Mouse (Mus musculus) forebrain, embryonic 15.5 days (tissue): ENCODE measurements around the gene Leo1. TPM values are rescaled to one million over a fixed set of nuclear protein-coding genes. Genes with fewer than 3 reads are reported as not detected.
A peak's percentile ranks its signal among the peaks of the same experiment; 100 is the strongest.
"Not testable (repeated sequence)": the region's sequence is repeated elsewhere in the genome, so short reads cannot be mapped to it uniquely, and the experiment has no call there.

Experiments used
- ATAC-seq: fragments of 200-750 bp; cut with Nextera tagmentation; replicated peaks from 2 replicates; pipeline ENCODE4 v1.8.0; 2017; ENCODE audit warnings: mild to moderate bottlenecking, moderate TSS enrichment, moderate library complexity
- H3K27ac ChIP-seq: fragments of 300-500 bp; sonication (generic); replicated peaks from 2 replicates; pipeline ENCODE4 v1.5.1; 2015; ENCODE audit warnings: mild to moderate bottlenecking, inconsistent platforms
- H3K27me3 ChIP-seq: fragments of 300-500 bp; sonication (generic); 2 replicates; pipeline ENCODE4 v1.6.1; 2015; ENCODE audit warnings: inconsistent platforms
- H3K36me3 ChIP-seq: fragments of 300-500 bp; sonication (generic); 2 replicates; pipeline ENCODE4 v1.6.1; 2015; ENCODE audit warnings: mild to moderate bottlenecking, inconsistent platforms
- H3K4me1 ChIP-seq: fragments of 300-500 bp; sonication (generic); 2 replicates; pipeline ENCODE4 v1.6.1; 2015; ENCODE audit warnings: inconsistent platforms
- H3K4me2 ChIP-seq: fragments of 300-500 bp; sonication (generic); replicated peaks from 2 replicates; pipeline ENCODE4 v1.6.1; 2015; ENCODE audit warnings: mild to moderate bottlenecking, inconsistent platforms
- H3K4me3 ChIP-seq: fragments of 300-500 bp; sonication (generic); 2 replicates; pipeline ENCODE4 v1.5.1; 2015; ENCODE audit warnings: mild to moderate bottlenecking, inconsistent platforms
- H3K9ac ChIP-seq: fragments of 300-500 bp; sonication (generic); replicated peaks from 2 replicates; pipeline ENCODE4 v1.6.1; 2015; ENCODE audit warnings: mild to moderate bottlenecking, inconsistent platforms
- H3K9me3 ChIP-seq: fragments of 300-500 bp; sonication (generic); 2 replicates; pipeline ENCODE4 v1.6.1; 2016; ENCODE audit warnings: inconsistent platforms
- WGBS: fragments of 180-500 bp; shearing (Covaris S2); methylation state at CpG from one replicate; pipeline ENCODE4 v1.1.7; 2015; ENCODE audit warnings: mixed read lengths; 5-methylcytosine and 5-hydroxymethylcytosine counted together
- polyA plus RNA-seq: library from polyadenylated mRNA; unstranded; fragments of >200 nt; fragmentation: Nextera tagmentation; extraction: Ambion mirVana; gene quantifications from 2 replicates; pipeline ENCODE4 v1.2.1, GENCODE M21; 2015

Gene Leo1
- polyA plus RNA-seq, 1 experiment from 2014 or later = 40.6 TPM

DNA sequence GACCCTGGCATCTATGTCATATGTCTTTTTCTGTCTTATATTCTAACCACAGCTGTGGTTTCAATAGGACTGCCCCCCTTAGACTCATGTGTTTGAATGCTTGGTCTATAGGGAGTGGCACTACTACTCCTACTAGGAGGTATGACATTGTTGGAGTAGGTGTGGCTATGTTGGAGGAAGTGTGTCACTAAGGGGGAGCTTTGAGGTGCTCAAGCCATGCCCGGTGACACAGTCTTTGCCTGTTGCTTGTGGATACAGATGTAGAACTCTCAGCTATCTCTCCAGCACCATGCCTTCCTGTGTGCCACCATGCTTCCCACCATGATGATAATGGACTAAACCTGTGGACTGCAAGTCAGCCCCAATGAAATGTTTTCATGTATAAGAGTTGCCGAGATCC, 12.3 kb upstream of the Leo1 start:
- no peak for ATAC-seq
- Histone ChIP-seq H3K27me3 (no peaks in the 10 kb centered on the region), H3K4me3 (no peak overlapping the region), H3K4me2 (no peak overlapping the region), H3K9me3 (no peaks in the 10 kb centered on the region), H3K9ac (no peak overlapping the region), H3K27ac (no peak overlapping the region), H3K4me1 (peaks cover under 1% of the 10 kb centered on the region; the same call in 1 of the 2 replicates), H3K36me3 (no peaks in the 10 kb centered on the region)
- 92% methylated on average over 2 of the region's 2 CpGs for WGBS

DNA sequence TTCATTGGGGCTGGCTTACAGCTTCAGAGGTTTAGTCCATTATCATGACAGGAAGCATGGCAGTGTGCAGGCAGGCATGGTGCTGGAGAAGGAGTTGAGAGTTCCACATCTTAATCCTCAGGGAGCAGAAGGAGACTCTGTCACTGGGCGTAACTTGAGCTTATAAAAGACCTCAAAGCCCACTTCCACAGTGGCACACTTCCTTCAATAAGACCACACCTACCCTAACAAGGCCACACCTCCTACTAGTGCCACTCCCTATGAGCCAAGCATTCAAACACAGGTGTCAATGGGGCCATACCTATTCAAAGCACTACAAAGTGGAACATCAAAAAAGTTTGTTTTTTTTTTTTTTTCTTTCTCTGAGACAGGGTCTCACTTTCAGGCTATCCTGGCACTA, 11.7 kb upstream of the Leo1 start:
- H3K4me3 ChIP-seq = no peak overlapping the region
- 85% methylated on average over 1 of the region's 1 CpGs for whole genome bisulfite sequencing

DNA sequence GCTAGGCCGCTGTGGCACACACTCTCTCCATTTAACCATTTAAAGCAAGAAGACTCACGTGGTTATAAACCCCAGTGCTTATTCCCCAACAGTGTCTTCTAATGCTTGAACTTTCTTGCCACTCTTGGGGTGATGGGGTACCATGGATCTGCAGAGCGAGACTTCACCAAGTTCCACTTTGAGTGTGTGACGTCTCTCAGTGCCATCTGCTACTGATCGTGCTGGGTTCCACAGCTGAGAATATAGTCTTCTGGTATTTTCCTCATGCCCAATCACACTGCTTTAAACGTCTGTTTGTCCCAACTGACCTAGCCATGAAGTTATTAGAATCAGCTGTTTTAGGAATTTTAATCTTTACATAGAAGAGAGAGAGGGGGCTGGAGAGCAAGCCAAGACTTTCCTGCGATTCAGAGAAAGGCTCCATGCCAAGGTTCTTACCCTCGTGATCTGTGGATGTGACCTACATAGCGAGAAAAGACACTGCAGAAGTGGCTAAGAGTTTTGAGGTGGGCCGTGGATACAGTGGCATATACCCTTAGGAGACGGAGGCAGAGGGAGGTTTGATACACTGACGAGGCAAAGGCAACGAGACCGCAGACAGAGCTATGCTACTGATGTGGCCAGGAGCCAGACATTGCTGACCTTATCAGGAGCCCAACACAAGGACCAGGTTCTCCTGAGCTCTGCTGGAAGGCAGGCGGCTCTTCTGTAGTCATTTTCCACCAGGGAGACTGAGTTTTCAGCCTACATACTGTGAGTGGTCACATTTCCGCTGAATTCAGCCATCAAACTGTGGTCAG, 10.3 kb upstream of the Leo1 start:
- no peak overlapping the region for H3K27ac ChIP-seq
- no peaks in the 10 kb centered on the region for H3K36me3 ChIP-seq
- peaks cover 11% of the 10 kb centered on the region for H3K4me1 ChIP-seq
- H3K4me2 ChIP-seq = no peak overlapping the region
- no peak overlapping the region for H3K9ac ChIP-seq
- no peaks in the 10 kb centered on the region for H3K9me3 ChIP-seq
- WGBS = 74% methylated on average over 16 of the region's 16 CpGs
- no peaks in the 10 kb centered on the region for H3K27me3 ChIP-seq
- ATAC-seq = no peak
- H3K4me3 ChIP-seq = no peak overlapping the region

More for the DNA sequence above, 11.7 kb upstream of the Leo1 start:
- Histone ChIP-seq H3K4me1 (peaks cover 6% of the 10 kb centered on the region; the same call in 1 of the 2 replicates), H3K4me2 (no peak overlapping the region), H3K9ac (no peak overlapping the region), H3K9me3 (no peaks in the 10 kb centered on the region), H3K36me3 (no peaks in the 10 kb centered on the region), H3K27me3 (no peaks in the 10 kb centered on the region), H3K27ac (no peak overlapping the region)
- no peak for ATAC-seq

DNA sequence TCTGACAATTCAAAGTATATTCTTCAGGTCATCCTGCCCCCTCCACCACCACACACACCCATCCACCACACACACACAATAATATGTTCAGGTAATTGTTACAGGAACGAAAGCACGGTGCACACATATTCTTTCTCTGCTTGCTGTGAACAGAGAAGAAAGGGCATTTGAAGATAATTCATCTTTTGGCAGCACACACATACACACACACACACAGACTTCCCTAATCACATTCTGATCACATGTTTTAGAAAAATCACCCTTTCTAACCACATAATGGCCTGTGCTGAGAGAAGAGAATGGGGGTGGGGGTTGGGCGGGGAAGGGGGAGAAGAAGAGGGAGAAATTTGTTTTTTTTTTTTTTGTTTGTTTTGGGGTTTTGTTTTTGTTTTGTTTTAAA, 8.6 kb upstream of the Leo1 start:
- WGBS = 63% methylated on average over 3 of the region's 3 CpGs
- Histone ChIP-seq H3K36me3 (no peaks in the 10 kb centered on the region), H3K9me3 (no peaks in the 10 kb centered on the region), H3K4me2 (no peak overlapping the region), H3K4me3 (no peak overlapping the region), H3K27ac (no peak overlapping the region), H3K9ac (no peak overlapping the region), H3K27me3 (no peaks in the 10 kb centered on the region), H3K4me1 (peaks cover 11% of the 10 kb centered on the region)
- ATAC-seq = no peak

DNA sequence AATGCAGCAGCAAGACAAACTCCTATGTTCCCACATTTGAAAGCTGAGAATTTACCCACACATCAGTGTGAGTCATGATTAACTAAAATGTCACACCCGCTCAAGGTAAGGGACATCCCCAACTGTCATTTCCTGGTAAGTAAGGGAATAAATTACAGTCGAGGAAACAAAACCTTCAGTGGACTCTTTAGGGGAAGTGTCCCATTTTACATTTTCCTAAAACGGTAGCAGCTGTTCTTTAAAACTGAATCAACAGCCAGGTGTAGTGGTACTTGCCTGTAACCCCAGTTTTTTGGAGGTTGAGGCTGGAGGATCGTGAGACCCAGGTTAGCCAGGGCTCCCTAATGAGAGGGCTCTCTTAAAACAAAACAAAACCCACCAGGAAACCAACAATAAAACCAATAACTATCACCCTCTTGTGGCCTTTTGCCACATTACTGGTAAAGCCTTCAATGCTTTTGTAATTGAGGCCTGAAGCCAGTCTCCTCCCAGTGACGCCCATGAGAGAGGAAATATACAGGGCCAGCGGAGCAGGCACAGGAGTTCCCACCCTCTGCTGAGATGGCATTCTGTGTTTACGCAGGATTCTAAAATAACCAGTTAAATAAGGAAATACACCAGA, 7.0 kb upstream of the Leo1 start:
- H3K27me3 ChIP-seq = no peaks in the 10 kb centered on the region
- peaks cover 11% of the 10 kb centered on the region for H3K4me1 ChIP-seq
- no peak overlapping the region for H3K27ac ChIP-seq
- H3K9me3 ChIP-seq = no peaks in the 10 kb centered on the region
- no peaks in the 10 kb centered on the region for H3K36me3 ChIP-seq
- ATAC-seq = no peak
- no peak overlapping the region for H3K4me3 ChIP-seq
- H3K4me2 ChIP-seq = no peak overlapping the region
- WGBS = 41% methylated on average over 7 of the region's 7 CpGs
- no peak overlapping the region for H3K9ac ChIP-seq

DNA sequence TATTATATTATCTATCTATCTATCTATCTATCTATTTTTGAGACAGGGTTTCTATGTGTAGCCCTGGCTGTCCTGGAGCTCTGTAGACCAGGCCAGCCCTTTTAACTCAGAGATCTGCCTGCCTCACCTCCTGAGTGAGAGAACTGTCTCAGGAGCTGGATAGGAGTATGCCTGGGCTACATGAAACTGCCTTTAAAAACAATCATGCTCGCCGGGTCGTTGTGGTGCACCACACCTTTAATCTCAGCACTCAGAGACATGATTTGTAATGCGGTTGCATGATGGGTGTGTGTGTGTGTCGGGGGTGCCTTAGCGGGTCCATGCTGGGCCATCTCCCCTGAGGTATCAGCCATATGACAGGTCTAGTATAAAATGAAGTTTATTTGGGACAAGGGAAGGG, 6.5 kb upstream of the Leo1 start:
- peaks cover 11% of the 10 kb centered on the region for H3K4me1 ChIP-seq
- H3K4me2 ChIP-seq = no peak overlapping the region
- no peak; the same call in 1 of the 2 replicates for ATAC-seq
- H3K4me3 ChIP-seq = no peak overlapping the region
- 78% methylated on average over 6 of the region's 6 CpGs for WGBS
- no peaks in the 10 kb centered on the region for H3K27me3 ChIP-seq
- H3K9ac ChIP-seq = no peak overlapping the region
- no peaks in the 10 kb centered on the region for H3K9me3 ChIP-seq
- no peak overlapping the region for H3K27ac ChIP-seq
- H3K36me3 ChIP-seq = no peaks in the 10 kb centered on the region

DNA sequence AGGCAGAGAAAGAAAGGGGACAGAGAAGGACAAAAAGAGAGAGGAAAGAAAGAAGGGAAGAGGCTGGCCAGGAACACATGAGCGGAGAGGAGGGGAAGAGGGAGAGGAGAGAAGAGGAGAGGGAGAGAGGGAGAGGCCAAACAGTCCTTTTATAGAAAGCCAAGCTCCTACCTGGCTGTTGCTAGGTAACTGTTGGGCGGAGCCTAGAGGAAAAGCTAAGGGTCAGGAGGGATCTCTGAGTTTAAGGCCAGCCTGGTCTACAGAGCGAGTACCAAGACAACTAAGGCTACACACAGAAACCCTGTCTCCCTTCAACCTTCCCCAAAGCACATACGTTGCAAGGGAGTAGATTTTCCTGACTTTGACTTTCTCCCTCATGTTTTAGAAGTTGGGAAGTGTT, 6.0 kb upstream of the Leo1 start:
- H3K36me3 ChIP-seq = no peaks in the 10 kb centered on the region
- peaks cover 11% of the 10 kb centered on the region for H3K4me1 ChIP-seq
- no peak for ATAC-seq
- H3K9me3 ChIP-seq = no peaks in the 10 kb centered on the region
- 93% methylated on average over 4 of the region's 4 CpGs for WGBS
- no peaks in the 10 kb centered on the region for H3K27me3 ChIP-seq
- H3K9ac ChIP-seq = no peak overlapping the region
- H3K27ac ChIP-seq = no peak overlapping the region
- H3K4me3 ChIP-seq = no peak overlapping the region
- H3K4me2 ChIP-seq = no peak overlapping the region

DNA sequence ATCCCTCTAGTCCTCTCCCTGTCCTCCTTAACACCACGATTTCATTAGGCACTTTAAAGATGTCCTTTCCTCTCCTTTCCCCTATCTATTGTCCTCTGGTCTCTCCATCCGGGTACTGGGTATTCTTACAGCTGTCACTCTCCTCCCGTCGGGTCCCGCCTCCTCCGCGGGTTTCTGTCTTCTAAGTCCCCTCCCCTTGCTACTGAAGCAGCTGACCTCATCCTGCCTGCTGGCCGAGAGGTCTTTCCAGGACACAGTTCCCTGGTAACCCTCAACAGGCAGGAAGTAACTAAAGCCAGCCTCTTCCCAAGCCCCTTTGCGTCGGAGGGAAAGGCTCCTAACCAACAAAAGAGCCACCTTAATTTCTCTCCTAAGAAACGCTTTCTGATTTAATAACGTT, 5.4 kb upstream of the Leo1 start:
- Histone ChIP-seq H3K4me2 (no peak overlapping the region), H3K9ac (no peak overlapping the region), H3K27me3 (no peaks in the 10 kb centered on the region), H3K9me3 (no peaks in the 10 kb centered on the region), H3K36me3 (no peaks in the 10 kb centered on the region), H3K4me3 (no peak overlapping the region), H3K4me1 (peaks cover 11% of the 10 kb centered on the region), H3K27ac (no peak overlapping the region)
- ATAC-seq = peak; percentile 20; the same call in 1 of the 2 replicates
- WGBS = 3% methylated on average over 12 of the region's 12 CpGs

DNA sequence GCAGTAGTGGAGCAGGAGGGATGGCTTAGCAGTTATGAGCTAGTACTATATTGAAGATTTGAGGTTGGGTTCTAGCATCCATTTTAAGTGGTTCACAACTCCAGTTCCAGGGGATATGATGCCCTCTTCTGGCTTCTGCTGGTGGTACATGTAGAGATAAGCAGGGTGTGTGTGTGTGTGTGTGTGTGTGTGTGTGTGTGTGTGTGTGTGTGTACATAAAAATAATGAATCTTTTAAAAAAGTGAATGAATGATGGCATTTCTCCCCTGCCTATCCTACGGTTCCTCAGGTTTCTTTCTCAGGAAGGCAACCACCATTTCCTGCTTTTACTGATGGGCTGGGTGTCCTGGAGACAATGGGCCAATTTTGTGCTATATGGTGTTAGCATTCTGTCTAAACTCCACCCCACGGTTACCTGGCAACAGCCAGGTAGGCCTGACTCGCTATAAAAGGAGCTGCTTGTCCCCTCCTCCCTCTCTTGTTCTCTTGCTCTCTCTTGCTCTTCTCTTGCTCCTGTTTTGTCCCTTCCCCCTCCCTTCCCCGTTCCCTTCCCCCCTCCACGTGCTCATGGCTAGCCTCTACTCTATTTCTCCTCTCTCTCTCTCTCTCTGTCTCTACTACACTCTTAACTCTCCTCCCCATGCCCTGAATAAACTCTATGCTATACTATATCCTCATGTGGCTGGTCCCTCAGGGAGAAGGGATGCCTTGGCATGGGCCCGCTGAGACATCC, 3.5 kb upstream of the Leo1 start:
- Histone ChIP-seq H3K4me2 (no peak overlapping the region), H3K9ac (no peak overlapping the region), H3K4me1 (peaks cover 22% of the 10 kb centered on the region), H3K9me3 (no peaks in the 10 kb centered on the region), H3K27me3 (no peaks in the 10 kb centered on the region), H3K4me3 (no peak overlapping the region), H3K36me3 (no peaks in the 10 kb centered on the region), H3K27ac (no peak overlapping the region)
- ATAC-seq = no peak
- 30% methylated on average over 6 of the region's 6 CpGs for WGBS

DNA sequence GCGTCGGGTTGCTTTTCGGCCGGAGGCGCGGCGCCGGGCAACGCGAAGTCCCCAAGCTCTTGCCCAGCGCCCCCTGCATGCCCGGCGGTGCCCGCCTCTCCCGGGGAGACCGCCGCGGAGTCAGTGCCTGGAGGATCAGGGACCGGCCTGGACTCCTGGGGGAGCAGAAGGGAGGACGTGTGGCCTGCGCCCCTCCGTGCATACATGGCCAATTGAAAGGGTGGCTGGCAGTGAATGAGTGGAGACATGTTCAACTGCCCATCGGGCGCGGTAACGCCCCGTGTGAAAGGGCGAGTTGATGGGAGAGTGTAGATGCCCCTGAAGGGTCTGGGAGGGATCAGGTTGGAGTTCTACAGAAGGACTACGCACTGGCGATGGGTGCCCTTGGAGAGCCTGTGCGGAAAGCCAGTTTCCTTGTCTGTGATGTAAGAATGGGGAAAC, 387 bp downstream of the Leo1 start:
- H3K9me3 ChIP-seq = no peaks in the 10 kb centered on the region
- under 1% methylated on average over 29 of the region's 31 CpGs for WGBS

DNA sequence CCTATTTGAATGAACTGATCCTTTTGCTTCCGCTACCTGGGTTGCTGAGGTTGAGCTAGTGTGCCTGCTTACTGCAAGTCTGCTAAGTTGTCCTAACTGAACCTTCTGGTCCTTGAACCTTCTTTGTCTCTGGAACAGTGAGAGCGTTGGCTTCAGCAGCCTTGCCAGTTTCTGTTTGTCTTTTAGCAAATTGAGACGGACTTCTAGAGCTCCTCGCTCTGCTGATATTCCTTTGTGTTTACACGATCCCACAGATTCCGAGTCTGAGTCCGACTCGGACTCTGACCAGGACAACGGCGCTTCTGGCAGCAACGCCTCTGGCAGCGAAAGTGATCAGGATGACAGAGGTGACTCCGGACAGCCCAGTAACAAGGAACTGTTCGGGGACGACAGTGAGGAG, 3.7 kb downstream of the Leo1 start:
- 91% methylated on average over 15 of the region's 15 CpGs for WGBS
- no peak for ATAC-seq
- Histone ChIP-seq H3K9ac (no peak overlapping the region), H3K4me3 (no peak overlapping the region), H3K27me3 (no peaks in the 10 kb centered on the region), H3K4me1 (peaks cover 14% of the 10 kb centered on the region), H3K27ac (no peak overlapping the region), H3K4me2 (no peak overlapping the region), H3K36me3 (peaks cover 45% of the 10 kb centered on the region), H3K9me3 (no peaks in the 10 kb centered on the region)

More for the DNA sequence above, 387 bp downstream of the Leo1 start:
- Histone ChIP-seq H3K27me3 (no peaks in the 10 kb centered on the region), H3K4me1 (peaks cover 14% of the 10 kb centered on the region), H3K4me2 (peak overlapping the region; percentile 81), H3K36me3 (peaks cover 15% of the 10 kb centered on the region; the same call in 1 of the 2 replicates), H3K27ac (peak overlapping the region; percentile 88), H3K4me3 (peak overlapping the region; percentile 85), H3K9ac (peak overlapping the region; percentile 86)
- peak; percentile 89 for ATAC-seq

DNA sequence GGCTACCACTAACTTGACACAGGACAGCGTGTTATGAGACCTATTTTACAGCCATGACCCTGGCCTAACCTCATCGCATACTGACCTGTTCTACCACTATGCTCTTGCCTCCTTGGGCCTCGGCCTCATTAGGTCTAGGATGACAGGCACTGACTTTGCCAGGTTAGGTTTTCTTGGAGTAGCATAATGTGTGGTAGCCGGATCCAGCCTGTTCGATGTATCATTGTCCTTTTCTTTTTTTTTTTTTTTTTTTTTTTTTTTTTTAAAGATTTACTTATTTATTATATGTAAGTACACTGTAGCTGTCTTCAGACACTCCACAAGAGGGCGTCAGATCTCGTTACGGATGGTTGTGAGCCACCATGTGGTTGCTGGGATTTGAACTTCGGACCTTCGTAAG, 5.2 kb downstream of the Leo1 start:
- H3K4me2 ChIP-seq, H3K4me3 ChIP-seq, H3K9ac ChIP-seq, H3K27ac ChIP-seq, ATAC-seq, H3K9me3 ChIP-seq, H3K27me3 ChIP-seq: not testable (repeated sequence)
- Histone ChIP-seq H3K36me3 (peaks cover 54% of the 10 kb centered on the region), H3K4me1 (peaks cover 14% of the 10 kb centered on the region)
- 87% methylated on average over 10 of the region's 10 CpGs for WGBS
